Mouse (Mus musculus): Measurements from ENCODE around the gene Aff2.

Aff2 gene

DNA sequence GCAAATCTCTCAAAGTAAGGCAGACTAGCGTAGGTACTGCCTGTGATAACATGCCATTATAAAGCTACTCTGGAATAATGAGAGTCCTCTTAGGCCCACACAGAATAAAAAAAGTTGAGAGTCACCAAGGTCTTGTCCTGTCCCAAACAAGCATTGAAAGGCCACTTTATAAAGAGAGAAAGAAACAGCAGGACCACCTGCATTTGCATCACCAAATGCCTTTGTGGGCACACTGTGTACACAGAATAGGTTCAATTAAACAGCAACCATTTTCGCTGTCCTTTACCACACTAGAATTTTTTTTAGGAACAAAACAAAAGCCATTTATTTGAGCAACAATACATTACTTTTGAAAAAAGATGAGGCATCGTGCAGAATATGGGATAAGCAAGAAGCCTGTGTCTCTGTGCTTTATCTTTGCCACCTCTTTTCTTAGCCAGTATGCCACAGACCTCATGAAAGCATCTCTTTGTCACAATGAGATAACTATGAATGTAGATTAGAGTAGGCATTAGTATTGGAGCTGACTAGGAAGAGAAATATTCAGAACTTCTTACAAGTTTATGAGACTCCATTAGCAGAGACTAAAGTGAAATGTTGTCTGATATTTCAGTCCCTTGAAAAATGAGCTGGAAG, 385.0 kb downstream of the Aff2 start:
- no peak for DNase-seq (ENCODE audit: low spot score in 2 of 2)

DNA sequence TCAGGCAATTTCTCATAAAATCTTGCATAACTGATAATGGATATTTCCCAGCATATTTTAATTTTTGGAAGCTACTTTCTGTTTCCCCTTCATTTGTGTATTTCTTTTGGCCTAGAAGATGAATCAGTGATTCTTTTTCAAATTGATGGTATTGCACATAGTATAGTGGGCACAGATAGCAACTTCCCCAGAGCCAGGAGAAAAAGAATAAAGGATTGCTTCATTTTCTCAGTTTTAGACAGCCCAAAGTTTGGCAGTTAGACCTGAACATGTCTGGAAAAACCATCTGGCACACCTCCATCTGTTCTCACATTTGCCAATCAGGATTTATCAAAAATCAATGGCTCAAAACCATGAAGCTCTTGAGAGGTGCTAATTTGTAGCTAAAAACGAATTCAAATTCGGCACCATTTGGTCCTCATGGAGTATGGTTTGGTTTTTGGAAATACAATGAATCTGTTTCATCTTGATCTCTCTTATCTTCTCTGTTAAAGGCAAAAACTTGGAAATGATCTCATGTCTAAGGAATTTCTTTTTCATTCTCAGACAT, 441.9 kb downstream of the Aff2 start:
- DNase-seq (ENCODE audit: low spot score in 2 of 2): no peak

DNA sequence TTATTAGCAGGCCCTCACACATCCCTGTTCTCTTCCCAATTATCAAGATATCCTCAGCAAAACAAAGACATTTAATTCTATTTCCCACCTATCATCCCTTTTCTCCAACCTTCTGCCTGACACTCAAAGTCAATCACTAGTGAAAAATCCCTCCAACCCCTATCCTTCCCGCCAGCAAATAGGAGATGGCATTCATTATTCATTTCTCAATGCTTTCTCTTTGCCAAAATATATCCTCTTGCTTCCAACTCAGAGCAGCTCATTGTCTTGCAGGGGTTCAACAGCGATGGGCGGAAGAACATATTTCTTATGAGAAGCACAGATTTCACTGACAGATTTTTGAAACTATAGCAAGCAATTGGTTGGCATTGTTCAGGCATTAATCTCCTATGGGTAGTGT, 442.4 kb downstream of the Aff2 start:
- DNase-seq (ENCODE audit: low spot score in 2 of 2): no peak

DNA sequence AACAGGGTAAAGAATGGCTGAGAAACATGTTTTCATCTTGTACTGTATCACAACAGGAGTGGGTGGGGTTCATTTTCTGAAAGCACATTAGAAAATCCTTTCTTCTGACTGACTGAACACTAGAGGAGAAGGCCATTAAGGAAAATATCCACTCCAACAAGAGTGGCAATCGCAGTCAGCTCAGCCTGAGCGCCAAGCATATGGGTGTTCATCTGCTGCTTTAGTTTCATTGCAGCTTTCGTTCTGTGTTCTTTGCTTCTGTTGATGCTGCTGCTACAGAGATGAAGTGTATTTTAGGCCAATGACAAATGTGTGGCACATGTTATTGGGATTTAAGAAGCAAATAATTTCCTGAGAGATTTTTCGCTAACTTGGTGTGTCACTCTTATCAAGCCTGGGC, 451.7 kb downstream of the Aff2 start:
- no peak for DNase-seq (ENCODE audit: low spot score in 2 of 2)

DNA sequence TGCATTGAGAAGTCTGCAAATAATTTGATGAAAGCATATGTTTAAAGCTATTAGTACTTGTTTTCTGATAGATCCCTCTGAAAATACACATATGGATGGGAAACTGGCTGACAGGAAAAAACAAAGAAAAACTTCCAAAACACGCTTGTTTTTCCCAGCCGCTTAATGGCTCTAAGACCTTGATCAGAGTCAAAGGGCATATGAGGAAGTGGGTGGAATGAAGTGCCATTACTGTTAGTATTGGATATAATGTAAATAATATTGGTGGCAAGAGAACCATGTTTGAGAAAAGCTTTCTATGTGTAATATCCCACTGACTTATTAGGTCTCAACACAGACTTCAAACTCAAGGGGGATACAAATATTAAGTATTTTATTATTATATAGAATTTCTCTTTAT, 455.0 kb downstream of the Aff2 start:
- no peak for DNase-seq (ENCODE audit: low spot score in 2 of 2)

DNA sequence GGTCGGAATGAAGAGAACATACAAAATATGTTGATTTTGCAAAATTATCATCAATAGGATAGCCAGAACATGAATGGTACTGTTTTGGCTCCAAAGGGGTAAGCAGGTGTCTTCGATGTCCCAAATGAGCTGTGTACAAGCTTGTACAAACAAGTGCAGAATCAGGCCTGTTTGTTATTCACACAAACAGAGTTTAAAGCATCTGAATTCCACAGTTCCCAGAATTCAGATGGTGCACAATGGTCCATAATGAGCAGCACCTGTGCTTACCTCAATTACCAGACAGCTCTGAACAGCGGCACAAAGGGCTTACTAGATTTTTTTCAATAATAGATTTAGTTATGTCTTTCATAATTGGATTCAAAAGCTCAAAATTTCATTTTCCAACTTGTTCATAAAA, 457.6 kb downstream of the Aff2 start:
- no peak for DNase-seq (ENCODE audit: low spot score in 2 of 2)

DNA sequence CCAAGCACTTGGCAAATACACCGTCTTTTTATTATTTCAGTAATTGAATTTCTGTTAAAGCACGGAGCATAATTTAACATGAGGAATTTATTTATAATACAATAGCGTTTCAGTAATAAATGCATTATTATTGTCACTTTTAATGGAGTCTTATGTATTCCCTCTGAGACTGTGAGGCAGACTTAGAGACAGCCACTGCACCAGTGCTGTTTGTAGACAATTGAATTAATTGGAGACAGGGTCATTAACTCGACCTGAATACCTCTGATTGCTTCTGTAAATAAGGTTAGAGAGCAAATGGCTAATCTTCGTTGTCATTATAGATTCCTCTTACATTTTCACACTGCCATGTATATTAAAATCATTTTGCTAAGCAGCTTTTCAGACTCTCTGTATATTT, 458.1 kb downstream of the Aff2 start:
- no peak for DNase-seq (ENCODE audit: low spot score in 2 of 2)

DNA sequence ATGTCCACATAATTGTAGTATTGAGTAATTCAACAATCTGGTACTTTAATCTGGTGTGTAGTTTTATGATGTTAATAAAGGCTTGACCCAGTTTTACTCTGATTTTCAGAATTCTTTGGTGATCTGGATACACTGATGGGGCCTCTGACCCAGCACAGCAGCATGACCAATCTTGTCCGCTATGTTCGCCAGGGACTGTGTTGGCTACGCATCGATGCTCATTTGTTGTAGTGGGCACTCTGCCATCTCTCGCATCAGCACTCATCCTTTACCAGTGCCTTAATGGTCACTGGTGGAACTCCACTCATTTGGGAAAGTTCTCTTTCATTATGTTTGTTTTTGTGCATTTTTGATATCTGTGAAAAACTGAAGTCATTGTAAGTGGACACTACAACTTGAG, 507.5 kb downstream of the Aff2 start:
- DNase-seq (ENCODE audit: low spot score in 2 of 2): no peak

DNA sequence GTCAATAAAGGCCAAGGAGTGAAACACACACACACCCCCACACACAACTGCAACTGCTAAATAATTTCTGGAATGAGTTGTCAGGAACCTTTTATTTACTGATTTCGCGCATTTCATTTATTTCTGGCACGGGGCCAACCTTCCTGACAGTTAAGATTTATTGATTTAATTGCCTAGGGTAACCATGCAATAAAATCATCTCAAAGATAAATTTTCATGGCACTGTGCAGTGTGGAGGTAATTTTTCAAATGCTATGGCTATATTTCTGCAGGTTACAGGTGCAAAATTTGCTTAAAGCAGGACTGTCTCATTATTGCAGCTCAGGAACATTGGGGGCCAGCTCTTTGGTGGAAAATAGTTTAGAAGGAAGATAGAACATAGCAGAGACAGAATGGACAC, 531.6 kb downstream of the Aff2 start:
- no peak for DNase-seq (ENCODE audit: low spot score in 2 of 2)
